Mouse (Mus musculus) midbrain, embryonic 14.5 days (tissue): Measurements from ENCODE around the gene Ncam2. TPM values are rescaled to one million over a fixed set of nuclear protein-coding genes. Genes with fewer than 3 reads are reported as not detected.
A peak's percentile ranks its signal among the peaks of the same experiment; 100 is the strongest.

Source experiments
- ATAC-seq: fragments of 200-750 bp; cut with Nextera tagmentation; 2 replicates; pipeline ENCODE4 v1.8.0; 2017; ENCODE audit warnings: moderate number of reproducible peaks, moderate library complexity; ENCODE audit not compliant: low FRiP score, low TSS enrichment
- DNase-seq: peaks from one replicate; pipeline ENCODE4 v3.0.0-alpha.2; 2015
- H3K27ac ChIP-seq: fragments of 300-500 bp; sonication (generic); replicated peaks from 2 replicates; pipeline ENCODE4 v1.5.1; 2014; ENCODE audit warnings: mild to moderate bottlenecking, low read depth, low read length, moderate library complexity
- H3K27me3 ChIP-seq: fragments of 300-500 bp; sonication (generic); 2 replicates; pipeline ENCODE4 v1.6.1; 2014; ENCODE audit warnings: low read length, control low read depth, mixed read lengths; ENCODE audit not compliant: control insufficient read depth, insufficient read depth
- H3K36me3 ChIP-seq: fragments of 300-500 bp; sonication (generic); 2 replicates; pipeline ENCODE4 v1.6.1; 2014; ENCODE audit warnings: low read length, control low read depth; ENCODE audit not compliant: control insufficient read depth, insufficient read depth
- H3K4me1 ChIP-seq: fragments of 300-500 bp; sonication (generic); 2 replicates; pipeline ENCODE4 v1.6.1; 2014; ENCODE audit warnings: mild to moderate bottlenecking, antibody characterized with exemption, low read length, control low read depth; ENCODE audit not compliant: control insufficient read depth, insufficient read depth
- H3K4me2 ChIP-seq: fragments of 300-500 bp; sonication (generic); 2 replicates; pipeline ENCODE4 v1.6.1; 2014; ENCODE audit warnings: mild to moderate bottlenecking, low read length, moderate library complexity
- H3K4me3 ChIP-seq: fragments of 300-500 bp; sonication (generic); replicated peaks from 2 replicates; pipeline ENCODE4 v1.5.1; 2014; ENCODE audit warnings: low read depth, low read length
- H3K9ac ChIP-seq: fragments of 300-500 bp; sonication (generic); replicated peaks from 2 replicates; pipeline ENCODE4 v1.6.1; 2014; ENCODE audit warnings: mild to moderate bottlenecking, low read length, moderate library complexity
- H3K9me3 ChIP-seq: fragments of 300-500 bp; sonication (generic); 2 replicates; pipeline ENCODE4 v1.6.1; 2016; ENCODE audit warnings: low read length, control low read depth, mixed read lengths; ENCODE audit not compliant: control insufficient read depth
- WGBS: fragments of 180-500 bp; shearing (Covaris S2); extraction: QIAGEN DNeasy Blood & Tissue Kit; methylation state at CpG from one replicate; pipeline ENCODE4 v1.1.7; 2014; 5-methylcytosine and 5-hydroxymethylcytosine counted together
- polyA plus RNA-seq: library from polyadenylated mRNA; unstranded; fragments of >200 nt; fragmentation: Nextera tagmentation; extraction: Ambion mirVana; gene quantifications from 2 replicates; pipeline ENCODE4 v1.2.1, GENCODE M21; 2014

Ncam2 gene
- polyA plus RNA-seq: 24.2 and 25.0 TPM in 2 replicates

GRCm38 (mm10) chr16:81200201-81201071 lies at the start of gene Ncam2:
Ncam2 (plus strand) TSS chr16:81200697.
- H3K9me3 ChIP-seq: no peaks in the 10 kb centered on the region
- DNase-seq (peak; percentile 92), ATAC-seq (peak; percentile 79)
- H3K27me3 ChIP-seq: no peaks in the 10 kb centered on the region
- H3K27ac ChIP-seq: peak within 1 kb of the TSS; percentile 88
- H3K4me3 ChIP-seq: peak within 1 kb of the TSS; percentile 61
- WGBS: under 1% methylated on average over 63 of the region's 70 CpGs
- H3K4me2 ChIP-seq: peak within 1 kb of the TSS; percentile 66
- peak within 1 kb of the TSS; percentile 61 for H3K9ac ChIP-seq
- no peaks in the 10 kb centered on the region for H3K36me3 ChIP-seq
- H3K4me1 ChIP-seq: peaks cover 15% of the 10 kb centered on the region

GRCm38 (mm10) chr16:81170828-81171227 lies 29.7 kb upstream of the Ncam2 start:
- 61% methylated on average over 2 of the region's 2 CpGs for WGBS
- ATAC-seq: no peak

GRCm38 (mm10) chr16:81175302-81175943 lies 25.1 kb upstream of the Ncam2 start:
- Histone ChIP-seq H3K4me2 (no peak overlapping the region), H3K27me3 (no peaks in the 10 kb centered on the region), H3K36me3 (no peaks in the 10 kb centered on the region), H3K9ac (no peak overlapping the region), H3K4me3 (no peak overlapping the region), H3K9me3 (no peaks in the 10 kb centered on the region), H3K27ac (no peak overlapping the region), H3K4me1 (no peaks in the 10 kb centered on the region)
- ATAC-seq: peak; percentile 78; the same call in 1 of the 2 replicates
- WGBS: 51% methylated on average over 8 of the region's 8 CpGs
- DNase-seq: peak; percentile 87

More at GRCm38 (mm10) chr16:81170828-81171227, 29.7 kb upstream of the Ncam2 start:
- H3K9me3 ChIP-seq: no peaks in the 10 kb centered on the region
- no peaks in the 10 kb centered on the region for H3K36me3 ChIP-seq
- no peak overlapping the region for H3K4me3 ChIP-seq
- H3K27me3 ChIP-seq: no peaks in the 10 kb centered on the region
- H3K9ac ChIP-seq: no peak overlapping the region
- no peak overlapping the region for H3K27ac ChIP-seq
- no peak overlapping the region for H3K4me2 ChIP-seq
- no peaks in the 10 kb centered on the region for H3K4me1 ChIP-seq
- DNase-seq: peak; percentile 14

- H3K27me3 ChIP-seq: no peaks in the 10 kb centered on the region
- H3K9ac ChIP-seq: no peak overlapping the region
- H3K36me3 ChIP-seq: no peaks in the 10 kb centered on the region
- H3K4me2 ChIP-seq: no peak overlapping the region
- no peak overlapping the region for H3K27ac ChIP-seq
- no peaks in the 10 kb centered on the region for H3K4me1 ChIP-seq
- ATAC-seq: no peak
- H3K9me3 ChIP-seq: no peaks in the 10 kb centered on the region
- no peak overlapping the region for H3K4me3 ChIP-seq
- 93% methylated on average over 5 of the region's 5 CpGs for WGBS
- DNase-seq: no peak
These were observed 20.7 kb upstream of the Ncam2 start for GRCm38 (mm10) chr16:81179801-81180200.

GRCm38 (mm10) chr16:81187579-81188179 lies 12.8 kb upstream of the Ncam2 start:
- DNase-seq: no peak
- no peak overlapping the region for H3K4me3 ChIP-seq
- no peaks in the 10 kb centered on the region for H3K9me3 ChIP-seq
- ATAC-seq: no peak
- no peak overlapping the region for H3K9ac ChIP-seq
- 81% methylated on average over 16 of the region's 16 CpGs for WGBS
- no peak overlapping the region for H3K27ac ChIP-seq
- H3K4me2 ChIP-seq: no peak overlapping the region
- H3K36me3 ChIP-seq: no peaks in the 10 kb centered on the region
- H3K4me1 ChIP-seq: no peaks in the 10 kb centered on the region
- no peaks in the 10 kb centered on the region for H3K27me3 ChIP-seq

GRCm38 (mm10) chr16:81191621-81192020 lies 8.9 kb upstream of the Ncam2 start:
- 90% methylated on average over 2 of the region's 2 CpGs for WGBS
- DNase-seq (no peak), ATAC-seq (no peak)
- Histone ChIP-seq H3K4me3 (no peak overlapping the region), H3K9ac (no peak overlapping the region), H3K27me3 (no peaks in the 10 kb centered on the region), H3K4me2 (no peak overlapping the region), H3K9me3 (no peaks in the 10 kb centered on the region), H3K27ac (no peak overlapping the region), H3K36me3 (no peaks in the 10 kb centered on the region), H3K4me1 (no peaks in the 10 kb centered on the region)

GRCm38 (mm10) chr16:81192607-81193006 lies 7.9 kb upstream of the Ncam2 start:
- Histone ChIP-seq H3K27ac (no peak overlapping the region), H3K9ac (no peak overlapping the region), H3K4me2 (no peak overlapping the region), H3K4me3 (no peak overlapping the region), H3K27me3 (no peaks in the 10 kb centered on the region), H3K36me3 (no peaks in the 10 kb centered on the region), H3K9me3 (no peaks in the 10 kb centered on the region), H3K4me1 (no peaks in the 10 kb centered on the region)
- 78% methylated on average over 4 of the region's 4 CpGs for WGBS
- DNase-seq (no peak), ATAC-seq (no peak)

- ATAC-seq: no peak
- Histone ChIP-seq H3K9ac (no peak overlapping the region), H3K9me3 (no peaks in the 10 kb centered on the region), H3K4me2 (no peak overlapping the region), H3K4me3 (no peak overlapping the region), H3K27me3 (no peaks in the 10 kb centered on the region), H3K27ac (no peak overlapping the region), H3K36me3 (no peaks in the 10 kb centered on the region), H3K4me1 (peaks cover 9% of the 10 kb centered on the region)
- 80% methylated on average over 5 of the region's 5 CpGs for WGBS
- no peak for DNase-seq
These were observed 1.0 kb upstream of the Ncam2 start for GRCm38 (mm10) chr16:81199467-81199866.
